Mouse (Mus musculus): Measurements from ENCODE around the gene Lpar3. TPM values are rescaled to one million over a fixed set of nuclear protein-coding genes. Genes with fewer than 3 reads are reported as not detected.

Lpar3 gene
- polyA plus RNA-seq, 1 experiment from 2014 or later: 0.47 TPM

DNA sequence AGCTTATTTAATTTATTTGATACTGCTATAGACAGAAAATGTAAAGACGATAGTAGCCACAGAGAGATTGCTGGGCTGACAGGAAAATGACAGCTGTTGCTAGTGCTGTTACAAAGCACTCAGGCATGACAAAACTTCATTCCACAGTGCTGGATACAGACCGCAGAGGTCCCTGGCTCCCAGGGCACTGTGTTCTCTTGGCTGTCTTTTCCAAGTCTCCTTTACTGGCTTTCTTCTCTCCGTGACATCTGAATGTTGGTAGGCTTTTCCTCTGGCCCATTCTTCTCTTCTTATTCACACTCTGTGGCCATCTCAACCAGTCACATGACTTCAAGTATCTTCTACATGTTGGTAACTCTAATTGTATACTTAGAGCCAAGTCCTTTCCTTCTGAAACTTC, 86.6 kb downstream of the Lpar3 start:
- Histone ChIP-seq H3K27ac (no peak overlapping the region), H3K4me3 (no peak overlapping the region), H3K4me1 (peaks cover 41% of the 10 kb centered on the region), H3K9me3 (no peaks in the 10 kb centered on the region), H3K27me3 (ENCODE audit: poor library complexity, severe bottlenecking) (no peaks in the 10 kb centered on the region), H3K36me3 (replicated peaks) (no peaks in the 10 kb centered on the region)
- WGBS: 76% methylated on average over 3 of the region's 3 CpGs
- no peak for DNase-seq (ENCODE audit: extremely low spot score, low spot score)

DNA sequence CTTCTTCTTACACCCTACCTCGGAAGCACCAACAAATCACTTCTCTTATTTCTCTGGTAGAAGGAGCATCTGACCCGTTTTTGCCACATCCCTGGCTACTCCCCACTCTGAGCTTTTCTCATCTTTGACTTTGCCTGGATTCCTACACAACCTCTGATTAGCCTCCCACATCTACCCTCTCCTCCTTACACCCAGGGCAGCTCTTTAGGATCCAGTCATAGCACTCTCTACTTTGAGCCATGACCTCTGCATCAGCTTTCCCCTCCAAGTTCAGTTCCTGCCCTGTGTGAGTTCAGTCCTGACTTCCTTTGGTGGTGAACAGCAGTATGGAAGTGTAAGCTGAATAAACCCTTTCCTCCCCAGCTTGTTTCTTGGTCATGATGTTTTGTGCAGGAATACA, 87.1 kb downstream of the Lpar3 start:
- Histone ChIP-seq H3K36me3 (replicated peaks) (no peaks in the 10 kb centered on the region), H3K9me3 (no peaks in the 10 kb centered on the region), H3K4me1 (peaks cover 43% of the 10 kb centered on the region), H3K27ac (no peak overlapping the region), H3K4me3 (no peak overlapping the region), H3K27me3 (ENCODE audit: poor library complexity, severe bottlenecking) (peaks cover 3% of the 10 kb centered on the region; the same call in 1 of the 2 replicates)
- no peak for DNase-seq (ENCODE audit: extremely low spot score, low spot score)
- WGBS: 76% methylated on average over 2 of the region's 2 CpGs

DNA sequence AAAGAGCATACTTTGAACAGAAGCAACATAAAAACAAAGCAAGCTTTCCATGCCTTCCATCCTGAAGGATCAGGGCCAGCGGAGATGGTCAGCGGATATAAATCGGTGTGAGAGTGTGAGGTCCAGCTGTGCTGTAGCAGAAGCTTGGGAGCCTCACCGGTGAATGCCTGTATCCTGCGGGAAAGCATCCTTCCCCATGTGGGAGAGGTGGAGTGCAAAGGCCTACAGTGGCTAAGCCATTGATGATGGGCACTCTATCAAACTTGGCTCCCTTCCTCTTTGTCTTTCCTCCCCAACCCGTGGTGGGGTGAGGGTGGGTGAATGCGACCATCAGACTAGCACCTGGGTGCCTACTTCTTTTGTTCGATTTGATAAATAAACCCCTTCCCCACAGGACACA, 88.8 kb downstream of the Lpar3 start:
- no peaks in the 10 kb centered on the region for H3K36me3 ChIP-seq (replicated peaks)
- WGBS: 76% methylated on average over 8 of the region's 8 CpGs
- peaks cover 11% of the 10 kb centered on the region; the same call in 1 of the 2 replicates for H3K27me3 ChIP-seq (ENCODE audit: poor library complexity, severe bottlenecking)
- H3K27ac ChIP-seq: no peak overlapping the region
- H3K4me3 ChIP-seq: no peak overlapping the region
- DNase-seq (ENCODE audit: extremely low spot score, low spot score): no peak
- peaks cover 43% of the 10 kb centered on the region for H3K4me1 ChIP-seq
- H3K9me3 ChIP-seq: no peaks in the 10 kb centered on the region

DNA sequence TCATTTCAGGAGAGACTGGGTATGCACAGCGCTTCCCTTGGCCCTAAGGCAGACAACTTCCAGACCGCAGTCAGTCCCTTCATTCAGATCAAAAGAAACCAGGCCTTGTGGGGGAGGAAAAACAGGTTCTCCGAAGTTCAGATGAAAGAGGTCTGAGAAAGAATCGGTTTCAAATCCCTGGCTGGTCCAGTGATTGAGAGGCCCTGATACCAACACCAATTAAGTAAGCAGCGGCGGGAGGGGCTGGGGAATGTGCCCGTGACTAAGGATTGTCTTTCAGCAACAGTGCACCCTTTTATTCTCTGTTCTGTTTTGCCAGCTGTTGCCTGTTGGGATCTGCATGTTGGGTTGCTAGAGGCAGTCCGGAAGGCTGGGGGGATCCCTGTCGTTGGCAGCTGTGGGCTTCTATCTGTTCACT, 90.4 kb downstream of the Lpar3 start:
- peaks cover 35% of the 10 kb centered on the region for H3K4me1 ChIP-seq
- H3K27me3 ChIP-seq (ENCODE audit: poor library complexity, severe bottlenecking): peaks cover 11% of the 10 kb centered on the region; the same call in 1 of the 2 replicates
- peak; percentile 56 for DNase-seq (ENCODE audit: extremely low spot score, low spot score)
- no peaks in the 10 kb centered on the region for H3K36me3 ChIP-seq (replicated peaks)
- H3K9me3 ChIP-seq: no peaks in the 10 kb centered on the region
- peak overlapping the region; percentile 44 for H3K27ac ChIP-seq
- WGBS: 8% methylated on average over 9 of the region's 9 CpGs
- 0 out of 2 replicates have a peak overlapping the region, but pooled peaks have one; percentile 10 for H3K4me3 ChIP-seq

DNA sequence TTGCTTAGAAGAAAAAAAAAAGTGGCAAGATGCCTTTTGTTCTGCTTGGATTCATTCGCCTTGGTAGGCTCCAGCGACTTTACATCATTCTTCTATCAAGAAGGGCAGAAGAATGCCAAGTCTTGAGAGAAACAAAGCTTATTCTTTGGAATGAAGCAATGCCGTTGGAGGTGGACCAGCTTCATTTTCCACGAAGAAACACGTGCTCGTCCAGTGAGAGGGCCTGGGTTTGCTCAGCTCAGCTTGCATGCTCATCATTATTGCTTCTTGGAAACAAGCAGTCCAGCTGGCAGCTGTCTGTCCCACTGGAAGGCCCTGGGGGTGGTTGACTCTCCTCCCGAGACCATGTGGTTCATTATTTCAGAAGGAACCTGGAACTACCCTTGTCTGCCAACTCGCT, 94.7 kb downstream of the Lpar3 start:
- no peaks in the 10 kb centered on the region for H3K9me3 ChIP-seq
- 88% methylated on average over 8 of the region's 8 CpGs for WGBS
- H3K27me3 ChIP-seq (ENCODE audit: poor library complexity, severe bottlenecking): peaks cover 26% of the 10 kb centered on the region
- H3K27ac ChIP-seq: no peak overlapping the region
- no peak for DNase-seq (ENCODE audit: extremely low spot score, low spot score)
- no peak overlapping the region for H3K4me3 ChIP-seq
- no peaks in the 10 kb centered on the region for H3K36me3 ChIP-seq (replicated peaks)
- peaks cover 52% of the 10 kb centered on the region for H3K4me1 ChIP-seq

DNA sequence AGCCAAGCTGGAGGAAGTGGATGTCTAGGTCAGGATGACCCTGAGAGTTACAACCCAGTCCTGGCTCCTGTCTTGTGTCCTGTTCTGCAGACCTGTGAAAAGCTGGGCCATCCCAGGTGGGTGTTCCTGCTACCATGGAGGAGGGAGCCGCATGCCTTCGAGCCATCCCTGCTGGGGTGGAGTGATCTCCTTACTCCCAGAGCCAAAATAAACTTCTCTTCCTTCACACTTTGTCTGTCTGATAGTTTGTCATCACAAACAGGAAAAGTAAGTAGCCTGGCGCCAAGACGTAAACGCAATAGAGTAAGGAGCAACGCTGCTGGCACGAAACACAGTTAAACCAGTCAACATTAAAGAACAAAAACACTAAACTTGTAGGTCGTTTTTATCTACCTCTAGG, 95.5 kb downstream of the Lpar3 start:
- DNase-seq (ENCODE audit: extremely low spot score, low spot score): no peak
- Histone ChIP-seq H3K4me3 (no peak overlapping the region), H3K27me3 (ENCODE audit: poor library complexity, severe bottlenecking) (peaks cover 34% of the 10 kb centered on the region), H3K4me1 (peaks cover 44% of the 10 kb centered on the region), H3K36me3 (replicated peaks) (no peaks in the 10 kb centered on the region), H3K27ac (no peak overlapping the region), H3K9me3 (no peaks in the 10 kb centered on the region)
- WGBS: 92% methylated on average over 8 of the region's 8 CpGs

DNA sequence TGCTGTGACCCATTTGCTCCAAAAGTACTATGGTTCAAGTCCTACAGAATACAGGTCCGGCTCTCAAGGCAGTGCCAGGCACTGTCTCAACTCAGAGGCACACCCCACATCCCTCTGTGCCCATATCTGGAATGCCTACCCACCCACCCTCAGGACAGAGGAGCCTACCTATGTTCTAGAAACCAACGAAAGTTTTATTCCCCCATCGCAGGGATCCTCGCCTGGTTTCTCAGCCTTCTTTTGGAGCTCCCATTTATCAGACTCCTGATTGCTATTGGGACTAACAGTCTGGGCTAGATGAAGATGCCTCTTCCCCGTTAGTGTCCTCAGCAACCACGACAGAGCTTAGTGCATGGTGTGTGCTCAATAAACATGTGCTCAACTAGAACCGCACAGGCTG, 96.6 kb downstream of the Lpar3 start:
- Histone ChIP-seq H3K27me3 (ENCODE audit: poor library complexity, severe bottlenecking) (peaks cover 41% of the 10 kb centered on the region), H3K4me3 (no peak overlapping the region), H3K36me3 (replicated peaks) (no peaks in the 10 kb centered on the region), H3K9me3 (no peaks in the 10 kb centered on the region), H3K4me1 (peaks cover 33% of the 10 kb centered on the region), H3K27ac (no peak overlapping the region)
- 85% methylated on average over 7 of the region's 7 CpGs for WGBS
- no peak for DNase-seq (ENCODE audit: extremely low spot score, low spot score)

DNA sequence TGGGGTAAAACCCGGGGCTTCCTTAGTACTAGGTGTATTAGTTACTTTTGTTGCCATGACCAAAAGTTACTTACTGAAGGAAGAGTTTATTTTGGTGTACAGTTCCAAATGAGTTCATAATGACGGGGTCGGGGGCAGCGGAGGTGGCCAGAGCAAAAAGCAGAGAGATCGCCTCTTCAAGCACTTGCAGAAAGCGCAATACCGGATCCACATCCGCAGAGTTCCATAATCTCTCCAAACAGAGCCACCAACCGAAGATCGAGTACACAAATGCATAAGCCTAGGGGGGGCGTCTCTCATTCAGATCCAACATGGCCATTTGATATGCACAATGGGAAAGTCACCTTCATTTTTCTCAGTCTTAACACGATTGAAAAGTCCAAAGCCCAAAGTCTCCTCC, 97.1 kb downstream of the Lpar3 start:
- DNase-seq (ENCODE audit: extremely low spot score, low spot score): no peak
- WGBS: 84% methylated on average over 12 of the region's 12 CpGs
- Histone ChIP-seq H3K27me3 (ENCODE audit: poor library complexity, severe bottlenecking) (peaks cover 43% of the 10 kb centered on the region), H3K27ac (0 out of 2 replicates have a peak overlapping the region, but pooled peaks have one; percentile 12), H3K9me3 (no peaks in the 10 kb centered on the region), H3K4me1 (peaks cover 31% of the 10 kb centered on the region), H3K36me3 (replicated peaks) (no peaks in the 10 kb centered on the region), H3K4me3 (no peak overlapping the region)

DNA sequence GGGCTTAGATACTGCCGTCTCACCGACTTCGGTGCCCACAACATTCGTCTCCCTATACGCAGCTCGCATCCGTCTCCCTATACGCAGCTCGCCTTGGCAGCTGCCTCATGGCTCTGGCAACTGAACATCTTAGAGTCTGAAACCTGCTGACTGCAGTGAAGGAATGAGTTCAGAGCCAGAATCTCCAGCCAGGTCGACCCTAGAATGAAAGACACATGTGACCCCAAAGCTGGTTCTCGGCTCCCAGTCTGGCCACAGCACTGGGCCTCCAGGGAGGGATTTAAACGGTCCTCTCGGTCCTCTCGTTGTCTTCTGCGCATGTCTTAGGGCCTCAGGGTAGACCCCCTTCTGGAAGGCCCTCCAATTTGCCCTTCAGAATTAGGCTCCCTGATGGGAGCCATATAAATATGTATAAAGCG, 97.8 kb downstream of the Lpar3 start:
- H3K4me1 ChIP-seq: peaks cover 31% of the 10 kb centered on the region

DNA sequence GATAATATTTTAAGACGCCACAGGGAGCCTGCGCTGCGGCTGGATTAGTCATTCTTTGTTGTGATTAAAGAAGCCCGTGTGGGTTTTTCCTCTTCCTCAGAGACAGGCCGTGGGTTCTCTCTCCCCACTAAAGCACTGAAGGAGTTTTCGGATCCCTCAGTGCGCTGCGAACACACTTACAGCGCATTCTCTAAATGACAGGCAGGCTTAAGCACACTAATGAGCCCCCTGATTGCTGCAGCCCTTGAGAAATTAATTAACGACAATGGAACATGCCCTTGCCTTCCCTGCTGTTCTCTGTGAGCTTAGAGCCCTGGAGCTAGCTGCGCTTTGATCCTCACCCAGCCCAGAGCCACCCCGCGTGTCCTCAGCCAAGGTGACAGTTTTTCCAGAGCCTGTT, 98.2 kb downstream of the Lpar3 start:
- H3K4me3 ChIP-seq: peak overlapping the region; percentile 23; the same call in 1 of the 2 replicates
- peaks cover 44% of the 10 kb centered on the region for H3K27me3 ChIP-seq (ENCODE audit: poor library complexity, severe bottlenecking)
- WGBS: 12% methylated on average over 13 of the region's 13 CpGs
- peak; percentile 51 for DNase-seq (ENCODE audit: extremely low spot score, low spot score)
- H3K4me1 ChIP-seq: peaks cover 31% of the 10 kb centered on the region
- H3K36me3 ChIP-seq (replicated peaks): no peaks in the 10 kb centered on the region
- peak overlapping the region; percentile 65 for H3K27ac ChIP-seq
- no peaks in the 10 kb centered on the region for H3K9me3 ChIP-seq

More for the DNA sequence above, 97.8 kb downstream of the Lpar3 start:
- H3K27me3 ChIP-seq (ENCODE audit: poor library complexity, severe bottlenecking): peaks cover 43% of the 10 kb centered on the region
- DNase-seq (ENCODE audit: extremely low spot score, low spot score): peak; percentile 55
- WGBS: 37% methylated on average over 16 of the region's 16 CpGs
- H3K36me3 ChIP-seq (replicated peaks): no peaks in the 10 kb centered on the region
- H3K4me3 ChIP-seq: peak overlapping the region; percentile 23; the same call in 1 of the 2 replicates
- H3K27ac ChIP-seq: peak overlapping the region; percentile 65
- no peaks in the 10 kb centered on the region for H3K9me3 ChIP-seq

DNA sequence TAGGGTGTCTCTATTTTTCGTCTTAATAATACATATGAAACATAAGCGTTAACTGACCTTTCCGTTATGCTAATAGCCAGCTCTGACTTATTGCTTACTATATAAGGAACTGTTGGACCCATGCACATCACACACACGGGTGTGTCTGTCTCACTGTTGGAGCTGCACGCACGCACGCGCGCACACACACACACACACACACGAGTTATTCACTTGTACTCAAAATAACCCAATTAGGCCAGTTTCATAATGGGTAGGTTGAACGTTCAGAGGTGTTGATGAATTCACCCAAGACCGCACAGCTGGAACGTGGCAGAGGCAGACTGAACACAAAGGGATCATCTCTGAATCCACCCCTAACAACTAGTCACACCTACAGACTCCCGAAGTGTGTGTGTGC, 98.7 kb downstream of the Lpar3 start:
- H3K36me3 ChIP-seq (replicated peaks): no peaks in the 10 kb centered on the region
- no peak overlapping the region for H3K4me3 ChIP-seq
- peak overlapping the region; percentile 65; the same call in 1 of the 2 replicates for H3K27ac ChIP-seq
- WGBS: 68% methylated on average over 14 of the region's 14 CpGs
- peaks cover 49% of the 10 kb centered on the region for H3K27me3 ChIP-seq (ENCODE audit: poor library complexity, severe bottlenecking)
- no peak for DNase-seq (ENCODE audit: extremely low spot score, low spot score)
- H3K9me3 ChIP-seq: no peaks in the 10 kb centered on the region
- H3K4me1 ChIP-seq: peaks cover 31% of the 10 kb centered on the region

DNA sequence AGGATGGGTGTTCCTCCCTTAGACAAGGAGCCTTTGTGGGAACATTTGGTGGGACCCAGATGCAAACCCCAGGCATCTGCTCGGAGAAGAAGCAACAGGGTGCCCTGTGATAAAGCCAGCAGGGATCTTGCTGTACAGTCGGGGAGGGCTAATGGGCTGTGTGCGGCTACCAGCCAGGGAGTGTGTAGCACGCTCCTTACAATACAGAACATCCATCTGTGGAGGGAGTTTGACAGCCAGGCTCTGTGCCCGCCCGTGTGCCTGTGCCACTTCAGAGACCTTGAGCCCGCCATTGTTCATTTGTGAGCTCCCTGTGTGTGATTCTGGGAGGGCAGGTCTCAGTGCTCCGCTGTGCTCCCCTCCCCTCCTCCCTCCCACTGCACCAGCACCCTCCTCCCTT, 104.2 kb downstream of the Lpar3 start:
- H3K4me1 ChIP-seq: peaks cover 23% of the 10 kb centered on the region
- DNase-seq (ENCODE audit: extremely low spot score, low spot score): no peak

DNA sequence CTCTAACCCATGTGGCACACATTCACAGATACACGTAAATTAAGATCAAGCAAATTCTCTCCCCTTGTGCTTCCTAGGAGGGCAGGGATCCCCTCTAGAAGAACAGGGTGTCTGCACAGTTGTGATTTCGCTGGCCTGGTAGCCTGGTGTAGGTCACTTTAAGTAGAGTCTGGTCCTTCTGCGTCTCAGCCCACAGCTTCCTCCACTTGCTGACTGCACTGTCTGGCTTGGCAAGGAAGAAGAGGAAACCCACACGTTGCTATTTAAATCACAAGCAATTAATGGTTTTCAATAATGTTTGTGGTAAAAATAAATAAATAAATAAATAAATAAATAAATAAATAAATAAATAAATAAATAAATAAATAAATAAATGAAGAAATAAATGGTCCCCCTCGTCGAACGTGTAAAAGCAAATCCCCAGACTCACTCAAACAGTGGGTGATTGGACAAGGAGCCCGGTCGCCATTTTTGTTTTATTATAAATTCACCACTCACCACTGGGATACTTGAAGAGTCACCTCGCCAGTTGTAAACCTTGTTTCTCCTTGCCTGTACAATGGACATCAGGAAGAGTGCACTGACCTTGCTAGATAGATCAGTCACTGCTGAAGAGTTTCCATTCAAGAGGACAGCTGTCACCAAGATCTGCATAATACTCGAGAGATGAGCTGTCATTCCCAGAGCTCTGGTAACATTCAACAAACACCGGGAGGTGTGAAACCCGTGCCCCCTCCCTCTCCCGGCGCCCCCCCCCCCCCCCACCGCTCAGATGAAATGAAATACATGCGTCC, 106.2 kb downstream of the Lpar3 start:
- 47% methylated on average over 15 of the region's 17 CpGs for WGBS
- H3K27ac ChIP-seq: peak overlapping the region; percentile 84
- H3K4me3 ChIP-seq: peak overlapping the region; percentile 49
- peaks cover 20% of the 10 kb centered on the region for H3K4me1 ChIP-seq
- no peaks in the 10 kb centered on the region for H3K9me3 ChIP-seq
- no peak for DNase-seq (ENCODE audit: extremely low spot score, low spot score)
- peaks cover 55% of the 10 kb centered on the region for H3K27me3 ChIP-seq (ENCODE audit: poor library complexity, severe bottlenecking)
- H3K36me3 ChIP-seq (replicated peaks): no peaks in the 10 kb centered on the region

More for the DNA sequence above, 104.2 kb downstream of the Lpar3 start:
- H3K27me3 ChIP-seq (ENCODE audit: poor library complexity, severe bottlenecking): peaks cover 66% of the 10 kb centered on the region
- H3K36me3 ChIP-seq (replicated peaks): no peaks in the 10 kb centered on the region
- no peak overlapping the region for H3K4me3 ChIP-seq
- WGBS: 71% methylated on average over 8 of the region's 8 CpGs
- H3K9me3 ChIP-seq: no peaks in the 10 kb centered on the region
- peak overlapping the region; percentile 25; the same call in 1 of the 2 replicates for H3K27ac ChIP-seq

Data from forebrain, embryonic 10.5 days (tissue).